Mouse (Mus musculus) Muller cell, postnatal 12 days (primary cell): ENCODE measurements around the gene Gm10447.

Source experiments
- DNase-seq: peaks from one replicate; pipeline ENCODE4 v3.0.0-alpha.2; 2015; ENCODE audit errors: inconsistent ontology term

Gm10447 gene

GRCm38 (mm10) chr11:53456474-53457371 lies at the start of gene Gm10447, which contains the start of gene Shroom1:
Gene Gm10447 (minus strand): TSS chr11:53457110.
Gene Shroom1 (plus strand): TSS chr11:53457205.
- peak; percentile 66 for DNase-seq

GRCm38 (mm10) chr11:53505026-53505663 lies 48.2 kb upstream of the Gm10447 start:
- DNase-seq = peak; percentile 75

- no peak for DNase-seq
Measured at GRCm38 (mm10) chr11:53504376-53504775, 47.5 kb upstream of the Gm10447 start.

- DNase-seq = no peak
Measured at GRCm38 (mm10) chr11:53503738-53504137, 46.8 kb upstream of the Gm10447 start.

GRCm38 (mm10) chr11:53502039-53502765 lies 45.3 kb upstream of the Gm10447 start:
- DNase-seq = no peak

GRCm38 (mm10) chr11:53500569-53500968 lies 43.7 kb upstream of the Gm10447 start:
- peak; percentile 85 for DNase-seq

- DNase-seq = peak; percentile 51
Measured at GRCm38 (mm10) chr11:53496946-53497345, 40.0 kb upstream of the Gm10447 start.

- DNase-seq = peak; percentile 66
Measured at GRCm38 (mm10) chr11:53495417-53495816, 38.5 kb upstream of the Gm10447 start.

GRCm38 (mm10) chr11:53493243-53493955 lies 36.5 kb upstream of the Gm10447 start:
- peak; percentile 86 for DNase-seq

- DNase-seq = peak; percentile 72
Measured at GRCm38 (mm10) chr11:53491954-53492401, 35.1 kb upstream of the Gm10447 start.

GRCm38 (mm10) chr11:53489421-53489820 lies 32.5 kb upstream of the Gm10447 start:
- DNase-seq = no peak

- DNase-seq = no peak
Measured at GRCm38 (mm10) chr11:53489007-53489406, 32.1 kb upstream of the Gm10447 start.

- DNase-seq = no peak
Measured at GRCm38 (mm10) chr11:53486822-53487594, 30.1 kb upstream of the Gm10447 start.

GRCm38 (mm10) chr11:53486351-53486750 lies 29.4 kb upstream of the Gm10447 start:
- no peak for DNase-seq

GRCm38 (mm10) chr11:53485719-53486118 lies 28.8 kb upstream of the Gm10447 start:
- DNase-seq = no peak

GRCm38 (mm10) chr11:53483159-53483891 lies 26.4 kb upstream of the Gm10447 start:
- DNase-seq = no peak

- no peak for DNase-seq
Measured at GRCm38 (mm10) chr11:53481088-53481730, 24.3 kb upstream of the Gm10447 start.

GRCm38 (mm10) chr11:53479783-53480301 lies 22.9 kb upstream of the Gm10447 start, which contains the start of the genes Gm9945 and Sowaha:
Gene Gm9945 (plus strand): TSS chr11:53480166.
Gene Sowaha (minus strand): TSS chr11:53480274.
- DNase-seq = no peak
